Mouse (Mus musculus): ENCODE data around the gene Klhl8. TPM values are rescaled to one million over a fixed set of nuclear protein-coding genes. Genes with fewer than 3 reads are reported as not detected.

The Klhl8 gene
- total RNA-seq, 2 experiments from 2014 or later, result 0.87 to 0.95 TPM

DNA sequence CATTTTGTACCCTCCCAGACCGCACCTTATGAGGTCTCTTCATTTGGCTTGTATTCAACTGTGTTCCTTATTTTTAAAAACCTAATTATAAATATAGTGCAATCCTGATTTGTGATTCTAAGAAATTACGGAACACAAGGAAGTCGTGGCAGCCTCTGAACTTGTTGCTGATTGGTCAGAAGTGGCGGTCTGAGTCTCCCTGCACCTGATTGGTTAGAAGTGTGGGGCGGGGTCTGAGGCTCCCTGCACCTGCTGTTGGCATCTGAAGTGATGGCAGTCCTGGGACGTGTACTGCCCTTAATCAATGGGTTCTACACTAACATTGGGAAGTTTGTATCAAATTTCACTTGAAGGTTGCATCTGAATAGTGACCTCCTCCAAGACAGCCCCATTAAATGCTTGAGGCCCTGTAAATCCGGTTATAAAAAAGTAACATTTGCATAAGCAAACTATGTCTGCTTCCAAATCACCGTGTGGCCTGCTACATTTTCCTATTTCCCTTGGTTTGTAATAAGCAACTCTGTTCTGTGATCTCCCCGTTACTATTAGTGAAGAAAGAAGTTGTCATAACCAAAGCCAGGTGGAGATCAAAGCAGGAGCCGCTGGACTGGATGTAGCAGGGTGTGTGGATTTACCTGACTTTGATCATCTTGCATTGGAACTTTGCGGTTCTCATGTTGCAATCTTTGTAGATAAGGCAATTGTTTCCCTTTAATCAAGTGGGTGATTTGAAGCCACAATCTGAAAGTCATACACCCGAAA is 5.7 kb upstream of the Klhl8 start:
- ATAC-seq (ENCODE audit: poor library complexity, severe bottlenecking), result no peak

DNA sequence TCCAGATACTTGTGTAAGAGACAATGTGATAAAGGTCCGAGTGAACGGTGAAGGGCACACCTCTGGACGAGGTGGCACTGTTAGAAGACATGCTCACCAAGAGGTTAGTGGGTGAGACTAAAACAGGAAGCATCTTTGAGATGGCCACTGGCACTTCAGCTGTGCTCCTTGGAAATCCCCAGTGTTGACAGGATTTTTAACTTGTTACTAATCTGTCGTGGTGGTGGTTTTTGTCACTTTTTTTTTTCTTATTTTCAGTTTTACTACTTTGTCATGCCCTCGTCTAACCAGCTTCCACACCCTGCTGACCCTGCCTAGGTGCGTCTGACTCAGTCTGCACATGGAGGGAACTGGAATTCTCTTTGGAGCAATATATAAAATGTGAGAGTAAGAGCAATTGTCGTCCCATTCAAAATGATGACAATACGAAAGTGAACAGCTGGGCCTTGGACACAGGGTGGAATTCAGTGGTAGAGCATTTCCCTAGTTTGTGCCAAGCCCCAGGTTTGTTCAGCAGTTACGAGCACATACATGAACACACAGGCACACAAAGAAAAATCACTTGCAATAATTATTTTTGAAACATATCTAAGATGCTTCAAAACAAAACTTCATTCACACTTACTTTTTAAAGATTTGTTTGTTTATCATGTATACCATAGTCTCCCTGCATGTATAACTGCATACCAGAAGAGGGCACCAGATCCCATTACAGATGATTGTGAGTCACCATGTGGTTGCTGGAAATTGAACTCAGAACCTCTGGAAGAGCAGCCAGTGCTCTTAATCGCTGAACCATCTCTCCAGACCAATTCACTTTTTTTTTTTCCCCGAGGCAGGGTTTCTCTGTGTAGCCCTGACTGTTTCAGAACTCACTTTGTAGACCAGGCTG is 3.5 kb upstream of the Klhl8 start:
- no peak for ATAC-seq (ENCODE audit: poor library complexity, severe bottlenecking)

DNA sequence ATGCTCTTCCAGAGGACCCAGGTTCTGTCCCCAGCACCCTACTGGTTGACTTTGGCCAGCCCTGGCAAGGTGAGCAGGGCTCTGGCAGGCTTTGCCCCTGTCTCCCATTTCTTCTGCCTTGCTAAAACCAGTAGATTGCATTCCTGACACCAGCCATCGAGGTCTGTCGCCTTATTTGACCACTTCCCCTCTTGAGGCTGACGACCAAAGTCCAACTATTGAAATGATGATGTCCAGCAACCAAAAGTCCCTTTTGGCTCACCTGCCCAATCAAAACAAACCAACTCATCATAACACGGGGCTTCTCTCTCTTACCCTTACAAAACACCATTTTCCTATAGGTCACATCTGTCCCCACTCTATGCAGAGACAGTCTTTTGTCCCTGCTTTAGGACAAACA is 2.1 kb upstream of the Klhl8 start:
- no peak for ATAC-seq (ENCODE audit: poor library complexity, severe bottlenecking)

DNA sequence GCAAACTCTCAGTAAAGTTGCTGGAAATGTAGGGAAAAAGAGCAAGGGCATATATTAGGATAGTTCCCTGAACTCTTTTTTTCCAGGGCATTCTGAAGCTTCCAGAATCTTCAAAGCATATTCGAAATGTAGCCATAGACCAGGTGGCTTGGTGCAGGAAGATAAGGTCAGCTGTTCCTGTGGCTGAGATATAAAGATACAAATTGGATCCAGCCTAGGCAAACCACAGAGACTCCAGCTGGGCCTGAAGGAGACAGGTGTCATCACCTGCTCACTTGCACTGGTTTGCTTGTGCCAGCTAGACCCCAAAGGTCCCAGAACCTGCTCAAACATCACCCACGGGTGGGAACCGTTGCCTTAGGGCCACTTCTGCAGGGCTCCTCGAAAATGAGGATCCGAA is 496 bp upstream of the Klhl8 start:
- no peak for ATAC-seq (ENCODE audit: poor library complexity, severe bottlenecking)

DNA sequence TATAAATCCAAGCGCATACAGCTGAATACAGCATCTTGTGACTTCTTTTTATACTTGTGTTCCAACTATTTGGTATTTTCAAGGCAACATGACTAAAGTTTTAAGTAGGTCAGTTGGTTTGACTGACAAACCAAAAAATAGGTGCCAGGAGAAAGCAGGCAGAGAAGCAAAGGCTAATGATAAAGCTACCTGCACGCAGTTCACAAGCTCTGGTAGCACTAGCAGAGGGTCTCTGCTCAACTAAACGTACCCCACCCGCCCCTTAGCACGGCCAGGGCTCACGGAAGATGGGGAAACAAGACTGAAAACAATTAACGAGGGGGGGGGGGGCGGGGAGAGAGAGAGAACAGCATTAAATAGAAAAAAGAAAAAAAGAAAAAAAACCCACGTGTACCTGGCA is 903 bp downstream of the Klhl8 start:
- ATAC-seq (ENCODE audit: poor library complexity, severe bottlenecking), result no peak

DNA sequence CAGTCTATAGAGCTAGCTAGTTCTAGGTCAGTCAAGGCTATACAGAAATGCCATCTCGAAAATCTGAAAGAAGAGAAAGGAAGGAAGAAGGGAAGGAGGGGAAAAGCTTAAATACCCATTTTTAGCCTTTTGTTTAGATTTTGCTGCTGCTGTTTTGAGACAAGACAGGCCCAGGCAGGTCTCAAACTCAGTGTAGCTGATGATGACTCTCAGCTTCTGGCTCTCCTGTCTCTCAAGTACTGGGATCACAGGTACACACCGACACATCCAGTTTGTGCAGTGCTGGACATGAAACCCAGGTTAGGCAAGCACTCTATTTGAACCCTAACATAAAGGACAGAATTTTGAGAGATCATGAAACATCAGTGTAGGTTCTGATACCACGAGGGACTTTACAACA is 1.6 kb downstream of the Klhl8 start:
- ATAC-seq (ENCODE audit: poor library complexity, severe bottlenecking), result no peak

DNA sequence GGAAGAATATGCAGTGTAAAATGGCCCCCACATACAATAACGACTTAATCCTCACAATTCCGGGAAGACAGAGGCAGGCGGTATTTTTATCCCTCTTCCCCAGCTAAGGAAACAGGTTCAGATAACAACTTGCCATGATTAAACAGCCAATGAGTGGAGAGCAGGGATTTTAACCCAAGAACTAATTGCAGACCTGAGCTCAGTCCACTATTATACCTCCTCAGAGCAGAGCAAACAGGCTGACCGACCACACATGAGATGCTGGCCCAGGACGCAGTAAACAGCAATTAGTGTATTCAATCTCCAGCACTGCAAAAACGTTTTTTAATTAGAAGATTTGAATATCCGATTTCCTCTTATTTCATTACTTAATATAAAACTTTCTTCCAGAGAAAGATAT is 2.2 kb downstream of the Klhl8 start:
- no peak for ATAC-seq (ENCODE audit: poor library complexity, severe bottlenecking)

DNA sequence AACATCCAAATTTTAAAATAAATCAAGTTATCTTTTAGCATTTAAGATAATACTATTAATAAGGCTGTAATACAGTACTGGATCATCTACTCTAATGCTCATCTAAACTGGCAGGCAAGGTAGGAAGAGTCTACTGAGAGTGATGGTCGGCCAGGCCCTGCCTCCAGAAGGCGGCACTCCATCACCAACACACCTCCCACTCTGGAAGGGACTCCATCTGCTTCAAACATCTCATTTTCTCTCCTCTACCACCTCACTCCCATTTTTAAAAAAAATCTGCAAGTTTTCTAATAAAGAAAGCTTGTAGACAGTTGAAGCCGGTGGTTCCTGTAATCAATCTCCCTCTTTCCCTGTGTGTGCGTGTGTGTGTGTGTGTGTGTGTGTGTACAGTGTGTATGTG is 3.2 kb downstream of the Klhl8 start:
- no peak for ATAC-seq (ENCODE audit: poor library complexity, severe bottlenecking)

DNA sequence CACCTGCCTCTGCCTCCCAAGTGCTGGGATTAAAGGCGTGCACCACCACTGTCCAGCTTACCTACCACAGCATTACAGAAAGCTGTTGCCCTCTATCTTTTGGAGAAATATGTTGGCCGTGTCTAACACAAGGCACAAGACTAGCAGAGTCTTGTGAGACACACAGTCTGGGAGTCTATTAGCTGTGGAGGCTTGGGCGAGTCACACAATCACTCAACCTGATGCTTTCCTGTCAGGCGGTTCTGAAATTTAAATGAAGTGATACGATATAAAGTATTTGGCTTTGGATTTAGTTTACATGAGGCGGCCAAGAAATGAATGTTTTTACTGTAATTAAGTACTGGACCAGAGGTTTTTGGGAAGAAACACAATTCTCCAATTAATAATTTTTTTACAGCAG is 4.9 kb downstream of the Klhl8 start:
- ATAC-seq (ENCODE audit: poor library complexity, severe bottlenecking), result no peak

DNA sequence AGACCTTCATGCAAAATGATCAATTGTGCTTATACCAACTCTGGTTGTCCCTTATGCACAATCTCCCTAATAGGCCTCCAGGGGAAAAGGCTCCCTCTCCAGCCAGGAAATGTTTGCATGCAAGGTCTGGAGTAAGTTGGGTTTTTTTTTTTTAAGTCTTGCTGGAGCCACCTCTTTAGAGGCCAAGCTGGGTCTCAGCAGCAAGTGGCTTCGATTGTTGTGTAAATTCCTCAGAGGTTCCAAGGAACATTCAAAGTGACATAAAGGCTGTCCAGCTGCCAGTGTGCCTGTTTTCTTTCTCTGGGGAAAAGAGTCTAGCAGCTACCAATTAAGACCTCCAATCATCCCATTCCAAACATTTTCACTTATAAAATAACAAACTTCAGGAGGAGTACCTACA is 12.7 kb downstream of the Klhl8 start:
- ATAC-seq (ENCODE audit: poor library complexity, severe bottlenecking), result no peak

DNA sequence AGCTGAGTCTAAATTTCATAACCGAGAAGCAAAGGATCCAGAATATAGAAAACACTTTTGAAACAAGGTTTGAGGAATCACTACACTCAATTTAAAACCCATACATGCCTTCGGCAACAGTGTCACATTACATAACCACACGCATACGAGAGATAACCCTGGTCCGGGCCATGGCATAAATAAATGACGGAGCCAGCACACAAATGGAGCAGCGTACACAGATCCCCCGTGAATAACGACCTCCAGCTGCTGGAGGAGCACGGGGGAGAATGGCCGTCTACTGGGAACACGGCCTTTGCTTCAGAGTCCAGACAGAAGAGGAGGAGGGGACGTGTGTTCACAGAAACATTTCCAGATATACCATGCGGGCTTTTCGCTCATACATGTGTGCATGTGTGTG is 21.3 kb downstream of the Klhl8 start:
- no peak for ATAC-seq (ENCODE audit: poor library complexity, severe bottlenecking)

DNA sequence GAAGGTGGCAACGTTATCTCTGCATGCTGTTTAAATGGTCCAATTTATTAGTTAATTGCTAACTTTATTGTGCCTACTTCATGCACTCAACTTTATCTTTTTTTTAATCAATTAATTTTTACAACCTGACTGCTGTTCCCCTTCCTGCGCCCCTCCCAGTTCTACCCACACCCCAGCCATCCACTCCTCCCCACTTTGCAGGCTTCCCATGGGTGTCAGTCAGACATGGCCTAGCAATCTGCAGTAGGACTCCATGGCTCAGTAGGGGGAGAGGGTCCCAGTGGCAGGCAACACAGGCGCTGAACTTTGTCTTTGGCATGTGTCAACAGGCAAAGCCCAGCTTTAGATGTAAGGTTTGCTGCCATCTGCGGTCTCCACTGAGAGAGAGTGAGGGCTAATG is 47.3 kb downstream of the Klhl8 start:
- ATAC-seq (ENCODE audit: poor library complexity, severe bottlenecking), result no peak

DNA sequence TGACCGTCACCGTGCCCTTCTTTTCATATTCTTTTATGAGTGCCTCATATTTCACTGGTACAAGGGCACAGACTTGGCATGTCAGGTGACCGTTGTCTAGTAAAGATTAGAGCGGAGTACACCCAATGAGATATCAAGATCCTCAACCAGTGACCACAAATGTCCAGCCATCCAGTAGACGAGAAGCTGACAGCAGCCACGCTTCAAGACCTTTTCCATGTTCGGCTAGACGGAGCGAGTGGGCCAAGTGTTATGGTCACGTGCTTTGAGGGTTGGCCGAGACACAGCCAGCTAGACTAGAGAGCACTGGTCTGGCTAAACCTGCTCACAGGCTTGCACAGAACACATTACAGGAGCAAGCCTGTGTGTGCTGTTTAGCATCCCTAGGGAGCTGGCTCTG is 50.4 kb downstream of the Klhl8 start:
- no peak for ATAC-seq (ENCODE audit: poor library complexity, severe bottlenecking)

DNA sequence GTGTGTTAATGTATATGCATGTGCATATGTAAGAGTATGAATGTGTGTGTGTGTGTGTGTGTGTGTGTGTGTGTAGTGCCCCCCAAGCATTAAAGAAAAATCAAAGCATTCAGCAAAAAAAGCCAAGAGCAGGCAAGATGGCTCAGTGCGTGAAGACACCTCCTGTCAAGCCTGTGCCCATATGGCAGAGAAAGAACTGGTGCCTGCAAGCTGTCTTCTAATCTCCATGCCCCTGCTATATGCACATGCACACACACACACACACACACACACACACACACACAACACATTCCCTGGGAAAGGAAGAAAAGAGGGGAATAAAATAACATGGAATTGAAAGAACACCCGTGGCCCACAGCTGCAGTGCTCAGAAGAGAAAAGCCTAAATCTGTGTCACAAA is 53.9 kb downstream of the Klhl8 start:
- no peak for ATAC-seq (ENCODE audit: poor library complexity, severe bottlenecking)

DNA sequence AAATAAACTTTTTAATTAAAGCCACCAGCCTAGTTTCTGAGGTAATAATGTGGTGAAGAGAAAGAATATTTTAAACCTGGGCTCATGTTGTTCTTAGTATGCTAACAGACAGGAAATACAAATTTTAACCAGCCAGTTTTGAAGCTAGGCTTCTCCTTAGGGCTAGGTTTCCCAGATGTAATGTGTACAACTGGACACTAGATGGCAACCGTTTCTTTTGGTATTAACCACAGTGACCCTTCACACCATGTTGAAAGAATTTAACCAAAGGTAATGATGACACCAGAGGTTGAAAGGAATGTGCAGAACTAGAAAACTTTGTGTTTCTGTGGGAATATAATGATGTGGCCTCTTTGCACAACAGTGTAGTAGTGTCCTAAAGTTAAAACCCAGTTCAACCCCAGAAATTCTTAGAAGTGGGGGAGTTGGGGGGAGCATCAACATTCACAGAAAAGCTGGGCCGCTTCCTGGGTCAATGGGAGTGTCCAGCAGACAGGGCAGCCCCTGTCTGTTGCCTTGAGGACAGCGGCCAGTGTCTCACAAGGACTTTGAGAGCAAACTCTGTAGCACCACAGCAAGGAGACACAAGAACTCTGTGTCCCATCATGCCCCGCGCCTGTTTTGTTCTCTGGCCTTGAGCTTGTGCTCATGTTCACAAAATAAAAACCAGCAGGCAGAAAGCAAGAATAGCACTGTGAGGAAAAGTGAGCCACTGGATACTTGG is 54.6 kb downstream of the Klhl8 start:
- peak; percentile 90 for ATAC-seq (ENCODE audit: poor library complexity, severe bottlenecking)

DNA sequence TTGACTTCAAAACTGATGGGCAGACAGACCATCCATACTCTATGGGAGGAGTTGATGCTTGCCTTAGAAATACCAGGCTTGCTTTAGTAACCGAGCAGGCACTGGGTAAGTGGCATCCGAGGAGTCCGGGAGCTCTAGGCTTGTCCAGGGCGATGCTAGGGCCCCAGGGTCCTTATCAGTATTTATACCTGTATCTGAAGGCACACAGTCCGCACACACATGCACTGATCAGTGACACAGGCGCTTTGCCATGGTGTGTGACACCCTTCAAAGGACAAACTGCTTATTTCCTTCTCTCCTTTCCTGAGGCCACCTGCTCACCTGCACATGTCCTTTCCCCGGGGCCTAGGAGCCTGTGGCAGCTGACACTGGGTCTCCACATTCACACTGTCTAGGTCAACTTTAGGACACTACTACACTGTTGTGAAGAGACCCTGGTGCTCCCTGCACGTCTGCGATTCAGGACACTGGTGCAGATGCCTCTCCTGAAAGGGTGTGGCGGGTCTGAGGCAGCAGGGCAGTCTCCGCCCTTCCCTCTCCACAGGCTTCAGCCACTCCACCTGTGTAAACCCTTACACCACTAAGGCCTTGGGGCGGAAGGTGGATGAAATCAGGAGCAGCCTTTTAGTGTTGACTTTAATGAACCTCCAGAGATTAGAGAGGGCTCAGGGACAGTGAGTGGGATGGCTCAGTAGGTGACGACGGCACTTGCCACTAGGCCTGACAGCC is 55.4 kb downstream of the Klhl8 start:
- no peak for ATAC-seq (ENCODE audit: poor library complexity, severe bottlenecking)

DNA sequence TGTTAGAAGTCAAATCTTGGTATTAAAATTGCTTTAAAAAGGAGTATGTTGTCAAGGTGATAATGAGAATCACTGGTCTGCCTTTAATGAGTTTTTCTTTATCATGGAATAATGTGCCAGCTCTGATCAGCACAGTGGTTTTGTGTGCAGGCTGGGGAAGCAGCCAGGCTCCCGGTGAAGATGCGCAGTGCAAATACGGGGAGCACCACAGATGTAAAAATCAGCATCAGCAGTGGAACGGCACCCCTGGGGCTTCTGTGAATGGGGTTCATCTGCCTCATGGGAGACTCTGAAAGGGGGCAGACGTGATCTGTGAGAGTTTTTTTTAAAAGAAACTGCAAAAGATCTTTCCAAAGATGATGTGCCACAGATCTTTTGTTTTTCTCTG is 56.3 kb downstream of the Klhl8 start:
- ATAC-seq (ENCODE audit: poor library complexity, severe bottlenecking), result no peak

DNA sequence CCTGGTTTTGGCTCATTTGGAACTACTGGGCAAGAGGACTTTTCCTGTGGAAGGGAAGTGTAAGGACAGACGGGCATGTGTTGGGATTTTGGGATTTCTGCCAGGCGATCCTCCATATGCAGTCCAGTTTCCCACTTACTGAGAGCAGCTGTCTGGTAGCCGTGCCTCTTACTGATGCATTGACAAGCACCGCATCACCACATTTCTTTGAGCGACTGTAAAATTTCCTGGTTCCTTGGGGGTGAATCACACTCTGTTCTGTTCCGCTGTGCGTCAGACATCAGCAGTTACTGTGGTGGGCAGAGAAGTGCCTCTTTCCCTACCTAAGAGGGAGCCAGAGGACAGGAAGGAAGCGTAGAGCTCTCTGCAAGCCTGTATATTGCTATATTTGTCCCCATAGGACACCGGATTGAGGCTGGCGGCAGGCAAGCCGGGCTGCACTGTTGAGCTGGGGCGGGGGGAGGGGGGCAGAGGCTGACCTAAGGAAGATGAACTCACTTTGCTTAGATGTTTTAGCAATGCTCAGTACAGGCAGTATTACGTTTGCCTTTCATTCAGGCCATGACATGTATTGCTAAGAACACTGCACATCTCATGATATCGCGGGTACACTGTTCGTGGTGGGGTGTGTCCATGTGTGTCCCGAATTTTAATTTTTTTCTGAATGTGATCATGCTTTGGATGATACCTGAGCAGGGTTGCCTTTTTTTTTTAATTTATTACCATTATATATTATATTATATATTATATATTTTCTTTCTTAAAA is 56.8 kb downstream of the Klhl8 start:
- no peak for ATAC-seq (ENCODE audit: poor library complexity, severe bottlenecking)

DNA sequence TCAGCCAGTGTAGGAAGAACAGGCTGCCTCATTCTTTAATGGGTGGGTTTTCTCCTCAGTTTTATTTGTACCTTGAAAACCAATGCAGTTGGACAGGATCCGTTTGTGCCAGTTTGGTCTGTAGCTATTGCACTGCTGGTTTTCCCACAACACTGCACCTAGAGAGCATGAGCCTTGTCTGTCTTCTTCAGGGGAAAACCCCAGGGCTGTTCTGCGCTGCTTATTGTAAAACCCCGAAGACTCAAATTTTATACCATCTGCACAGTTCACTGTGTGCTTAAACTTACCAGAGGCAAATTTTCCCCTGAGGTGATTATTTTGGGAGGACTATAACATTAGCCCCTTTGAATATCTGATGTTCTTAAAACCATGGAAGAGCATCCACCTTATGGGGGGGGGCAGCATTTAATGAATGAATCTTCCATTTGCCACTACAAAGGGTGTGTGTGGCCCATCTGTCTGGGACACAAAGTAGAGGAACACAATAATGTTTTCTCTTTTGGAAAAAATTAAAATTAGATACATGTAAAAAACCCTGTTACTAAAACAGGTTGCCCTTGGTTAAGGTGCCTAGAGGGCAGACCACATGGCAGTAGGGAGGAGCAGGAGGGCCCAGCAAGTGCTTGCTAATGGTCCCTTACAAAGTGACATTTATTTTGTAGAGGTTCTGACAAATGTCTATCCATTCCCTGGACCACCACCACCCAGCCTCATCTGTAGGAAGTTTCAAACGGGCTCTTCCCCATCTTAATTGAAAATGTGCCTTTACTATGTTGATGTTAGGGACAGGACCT is 58.1 kb downstream of the Klhl8 start:
- ATAC-seq (ENCODE audit: poor library complexity, severe bottlenecking), result no peak

Measured in megakaryocyte, adult 5-6 weeks (primary cell).